Mouse (Mus musculus) neural tube, embryonic 12.5 days (tissue): Measurements from ENCODE around the gene H13. TPM values are rescaled to one million over a fixed set of nuclear protein-coding genes. Genes with fewer than 3 reads are reported as not detected.

Experiments used
- ATAC-seq: fragments of 200-750 bp; cut with Nextera tagmentation; 2 replicates; pipeline ENCODE4 v1.8.0; 2017; ENCODE audit warnings: low read depth, mild to moderate bottlenecking, moderate TSS enrichment, moderate library complexity; ENCODE audit not compliant: low FRiP score
- H3K27ac ChIP-seq: fragments of 300-500 bp; sonication (generic); 2 replicates; pipeline ENCODE4 v1.5.1; 2016
- H3K27me3 ChIP-seq: fragments of 300-500 bp; sonication (generic); replicated peaks from 2 replicates; pipeline ENCODE4 v1.6.1; 2016; ENCODE audit warnings: mild to moderate bottlenecking
- H3K36me3 ChIP-seq: fragments of 300-500 bp; sonication (generic); 2 replicates; pipeline ENCODE4 v1.6.1; 2016; ENCODE audit warnings: mild to moderate bottlenecking
- H3K4me1 ChIP-seq: fragments of 300-500 bp; sonication (generic); 2 replicates; pipeline ENCODE4 v1.6.1; 2016
- H3K4me2 ChIP-seq: fragments of 300-500 bp; sonication (generic); replicated peaks from 2 replicates; pipeline ENCODE4 v1.6.1; 2016; ENCODE audit warnings: mild to moderate bottlenecking
- H3K4me3 ChIP-seq: fragments of 300-500 bp; sonication (generic); 2 replicates; pipeline ENCODE4 v1.5.1; 2016
- H3K9ac ChIP-seq: fragments of 300-500 bp; sonication (generic); 2 replicates; pipeline ENCODE4 v1.6.1; 2016; ENCODE audit warnings: mild to moderate bottlenecking
- H3K9me3 ChIP-seq: fragments of 300-500 bp; sonication (generic); 2 replicates; pipeline ENCODE4 v1.6.1; 2016; ENCODE audit warnings: mild to moderate bottlenecking
- WGBS: fragments of 180-500 bp; shearing (Covaris S2); methylation state at CpG from one replicate; pipeline ENCODE4 v1.1.7; 2016; 5-methylcytosine and 5-hydroxymethylcytosine counted together
- polyA plus RNA-seq: library from polyadenylated mRNA; unstranded; fragments of >200 nt; fragmentation: Nextera tagmentation; extraction: Ambion mirVana; gene quantifications from 2 replicates; pipeline ENCODE4 v1.2.1, GENCODE M21; 2016

H13 gene
- polyA plus RNA-seq, 1 experiment from 2014 or later: 141 TPM

GRCm38 (mm10) chr2:152728594-152728993 is 59.3 kb downstream of the H13 start:
- H3K9ac ChIP-seq: no peak overlapping the region
- H3K27me3 ChIP-seq: no peaks in the 10 kb centered on the region
- ATAC-seq: no peak
- WGBS: 78% methylated on average over 7 of the region's 7 CpGs
- H3K27ac ChIP-seq: no peak overlapping the region
- H3K4me1 ChIP-seq: peaks cover 39% of the 10 kb centered on the region
- H3K36me3 ChIP-seq: no peaks in the 10 kb centered on the region
- no peak overlapping the region for H3K4me3 ChIP-seq
- no peaks in the 10 kb centered on the region for H3K9me3 ChIP-seq
- no peak overlapping the region for H3K4me2 ChIP-seq

GRCm38 (mm10) chr2:152729013-152729635 is 59.9 kb downstream of the H13 start:
- Histone ChIP-seq H3K27ac (0 out of 2 replicates have a peak overlapping the region, but pooled peaks have one; percentile 17), H3K9me3 (no peaks in the 10 kb centered on the region), H3K4me3 (no peak overlapping the region), H3K27me3 (no peaks in the 10 kb centered on the region), H3K36me3 (no peaks in the 10 kb centered on the region), H3K4me2 (0 out of 2 replicates have a peak overlapping the region, but pooled peaks have one; percentile 4), H3K4me1 (peaks cover 35% of the 10 kb centered on the region), H3K9ac (no peak overlapping the region)
- ATAC-seq: 0 out of 2 replicates have a peak, but pooled peaks have one; percentile 1
- 54% methylated on average over 8 of the region's 8 CpGs for WGBS

- Histone ChIP-seq H3K27ac (peak overlapping the region; percentile 17; the same call in 1 of the 2 replicates), H3K4me2 (0 out of 2 replicates have a peak overlapping the region, but pooled peaks have one; percentile 4), H3K9ac (no peak overlapping the region), H3K4me1 (peaks cover 34% of the 10 kb centered on the region), H3K9me3 (no peaks in the 10 kb centered on the region), H3K4me3 (no peak overlapping the region), H3K36me3 (no peaks in the 10 kb centered on the region), H3K27me3 (no peaks in the 10 kb centered on the region)
- ATAC-seq: peak; percentile 10; the same call in 1 of the 2 replicates
- 47% methylated on average over 7 of the region's 7 CpGs for WGBS
Observed at GRCm38 (mm10) chr2:152729636-152730020, 60.4 kb downstream of the H13 start.

GRCm38 (mm10) chr2:152733201-152733600 is 63.9 kb downstream of the H13 start:
- H3K4me3 ChIP-seq: no peak overlapping the region
- H3K4me1 ChIP-seq: peaks cover 48% of the 10 kb centered on the region
- 92% methylated on average over 2 of the region's 2 CpGs for WGBS

GRCm38 (mm10) chr2:152734501-152734900 is 65.2 kb downstream of the H13 start:
- H3K4me2 ChIP-seq: peak overlapping the region; percentile 92
- no peak; the same call in 1 of the 2 replicates for ATAC-seq
- peaks cover 50% of the 10 kb centered on the region for H3K4me1 ChIP-seq
- no peak overlapping the region for H3K9ac ChIP-seq
- WGBS: 15% methylated on average over 10 of the region's 10 CpGs
- no peaks in the 10 kb centered on the region for H3K36me3 ChIP-seq
- peak overlapping the region; percentile 20 for H3K4me3 ChIP-seq
- no peaks in the 10 kb centered on the region for H3K9me3 ChIP-seq
- no peaks in the 10 kb centered on the region for H3K27me3 ChIP-seq
- H3K27ac ChIP-seq: no peak overlapping the region

More at GRCm38 (mm10) chr2:152733201-152733600, 63.9 kb downstream of the H13 start:
- Histone ChIP-seq H3K27ac (no peak overlapping the region), H3K9me3 (no peaks in the 10 kb centered on the region), H3K36me3 (no peaks in the 10 kb centered on the region), H3K27me3 (no peaks in the 10 kb centered on the region), H3K9ac (no peak overlapping the region), H3K4me2 (no peak overlapping the region)
- no peak for ATAC-seq

- Histone ChIP-seq H3K9ac (peak overlapping the region; percentile 40; the same call in 1 of the 2 replicates), H3K4me2 (peak overlapping the region; percentile 92), H3K4me3 (peak overlapping the region; percentile 20), H3K27me3 (no peaks in the 10 kb centered on the region), H3K36me3 (no peaks in the 10 kb centered on the region), H3K4me1 (peaks cover 51% of the 10 kb centered on the region), H3K9me3 (no peaks in the 10 kb centered on the region), H3K27ac (peak overlapping the region; percentile 64; the same call in 1 of the 2 replicates)
- WGBS: under 1% methylated on average over 28 of the region's 28 CpGs
- peak; percentile 82 for ATAC-seq
Observed at GRCm38 (mm10) chr2:152734984-152735383, 65.7 kb downstream of the H13 start.

- Histone ChIP-seq H3K4me3 (peak within 1 kb of the TSS; percentile 68), H3K9me3 (no peaks in the 10 kb centered on the region), H3K27ac (peak within 1 kb of the TSS; percentile 64; the same call in 1 of the 2 replicates), H3K36me3 (no peaks in the 10 kb centered on the region), H3K4me2 (peak within 1 kb of the TSS; percentile 92), H3K9ac (peak within 1 kb of the TSS; percentile 87), H3K27me3 (no peaks in the 10 kb centered on the region), H3K4me1 (peaks cover 56% of the 10 kb centered on the region)
- ATAC-seq: peak; percentile 66
- under 1% methylated on average over 28 of the region's 28 CpGs for WGBS
Observed at GRCm38 (mm10) chr2:152736090-152736601, 66.9 kb downstream of the H13 start, which contains the start of gene Id1. Gene Id1, plus strand, starts transcription at chr2:152736251.

- H3K9me3 ChIP-seq: no peaks in the 10 kb centered on the region
- peaks cover 62% of the 10 kb centered on the region for H3K4me1 ChIP-seq
- 0 out of 2 replicates have a peak overlapping the region, but pooled peaks have one; percentile 64 for H3K27ac ChIP-seq
- no peak for ATAC-seq
- H3K4me3 ChIP-seq: peak overlapping the region; percentile 68
- WGBS: under 1% methylated on average over 22 of the region's 22 CpGs
- peak overlapping the region; percentile 92 for H3K4me2 ChIP-seq
- H3K27me3 ChIP-seq: no peaks in the 10 kb centered on the region
- no peaks in the 10 kb centered on the region for H3K36me3 ChIP-seq
- H3K9ac ChIP-seq: peak overlapping the region; percentile 87
Observed at GRCm38 (mm10) chr2:152736748-152737147, 67.5 kb downstream of the H13 start.

- peak overlapping the region; percentile 92 for H3K4me2 ChIP-seq
- no peaks in the 10 kb centered on the region for H3K27me3 ChIP-seq
- peaks cover 67% of the 10 kb centered on the region for H3K4me1 ChIP-seq
- 8% methylated on average over 10 of the region's 10 CpGs for WGBS
- H3K9ac ChIP-seq: peak overlapping the region; percentile 87
- H3K4me3 ChIP-seq: peak overlapping the region; percentile 68
- H3K27ac ChIP-seq: peak overlapping the region; percentile 3; the same call in 1 of the 2 replicates
- no peak for ATAC-seq
- H3K36me3 ChIP-seq: no peaks in the 10 kb centered on the region
- no peaks in the 10 kb centered on the region for H3K9me3 ChIP-seq
Observed at GRCm38 (mm10) chr2:152737306-152738221, 68.3 kb downstream of the H13 start.

- Histone ChIP-seq H3K4me2 (peak overlapping the region; percentile 92), H3K27me3 (no peaks in the 10 kb centered on the region), H3K9me3 (no peaks in the 10 kb centered on the region), H3K36me3 (no peaks in the 10 kb centered on the region), H3K9ac (peak overlapping the region; percentile 87), H3K27ac (peak overlapping the region; percentile 3; the same call in 1 of the 2 replicates), H3K4me3 (peak overlapping the region; percentile 68), H3K4me1 (peaks cover 67% of the 10 kb centered on the region)
- ATAC-seq: no peak
- WGBS: 62% methylated on average over 2 of the region's 2 CpGs
Observed at GRCm38 (mm10) chr2:152738341-152738740, 69.1 kb downstream of the H13 start.

GRCm38 (mm10) chr2:152739031-152739841 is 70.0 kb downstream of the H13 start:
- Histone ChIP-seq H3K4me3 (peak overlapping the region; percentile 37), H3K9me3 (no peaks in the 10 kb centered on the region), H3K4me1 (peaks cover 64% of the 10 kb centered on the region), H3K9ac (peak overlapping the region; percentile 55), H3K4me2 (peak overlapping the region; percentile 92), H3K36me3 (no peaks in the 10 kb centered on the region), H3K27ac (peak overlapping the region; percentile 37; the same call in 1 of the 2 replicates), H3K27me3 (no peaks in the 10 kb centered on the region)
- WGBS: under 1% methylated on average over 36 of the region's 36 CpGs
- ATAC-seq: peak; percentile 27
